Mouse (Mus musculus): ENCODE data around the gene Ttc24. TPM values are rescaled to one million over a fixed set of nuclear protein-coding genes. Genes with fewer than 3 reads are reported as not detected.

The Ttc24 gene
- polyA plus RNA-seq (2017; shearing (Covaris generic)), result not detected

DNA sequence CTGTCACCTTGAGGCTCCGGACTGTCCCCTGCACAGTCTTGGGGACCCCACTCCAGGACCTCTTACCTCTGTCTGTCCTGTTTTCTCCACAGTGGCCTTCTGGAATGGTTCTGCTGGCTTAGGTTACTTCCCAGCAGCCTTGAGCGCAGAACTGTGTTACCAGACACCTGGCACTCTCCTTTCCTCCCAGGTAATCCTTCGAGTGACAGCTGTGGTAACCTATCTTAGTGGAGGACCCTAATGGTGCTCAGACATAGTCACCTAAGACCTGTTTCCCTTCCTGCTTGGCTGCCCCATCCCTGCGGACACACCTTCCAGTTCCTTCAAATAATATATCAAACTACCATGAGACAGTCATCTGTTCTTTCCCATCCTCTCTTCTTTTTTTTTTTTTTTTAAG, at the start of gene Ttc24:
Ttc24 (minus strand) TSS at position 101 of the 400 bp plus-strand sequence.
- no peak for ATAC-seq

- ATAC-seq, result no peak
These were observed 49.5 kb upstream of the Ttc24 start for GRCm38 (mm10) chr3:88127636-88128035.

DNA sequence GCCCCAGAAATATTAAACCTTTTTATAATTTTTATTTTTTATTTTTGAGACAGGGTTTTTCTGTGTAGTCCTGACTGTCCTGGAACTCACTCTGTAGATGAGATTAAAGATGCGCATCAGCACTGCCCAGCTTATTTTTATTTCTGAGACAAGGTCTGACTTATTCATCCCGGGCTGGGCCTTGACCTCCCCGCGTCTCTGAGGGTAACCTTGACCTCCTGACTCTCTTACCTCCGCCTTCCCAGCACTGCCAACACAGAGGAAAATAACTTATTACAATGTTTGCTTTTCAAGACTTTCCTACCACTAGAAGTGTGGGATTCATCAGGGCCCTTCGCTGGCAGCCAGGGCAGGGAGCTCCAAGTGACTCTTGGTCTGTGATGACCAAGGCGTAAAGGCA, 48.1 kb upstream of the Ttc24 start:
- no peak for ATAC-seq

- ATAC-seq, result no peak
These were observed 47.1 kb upstream of the Ttc24 start for GRCm38 (mm10) chr3:88125195-88125594.

DNA sequence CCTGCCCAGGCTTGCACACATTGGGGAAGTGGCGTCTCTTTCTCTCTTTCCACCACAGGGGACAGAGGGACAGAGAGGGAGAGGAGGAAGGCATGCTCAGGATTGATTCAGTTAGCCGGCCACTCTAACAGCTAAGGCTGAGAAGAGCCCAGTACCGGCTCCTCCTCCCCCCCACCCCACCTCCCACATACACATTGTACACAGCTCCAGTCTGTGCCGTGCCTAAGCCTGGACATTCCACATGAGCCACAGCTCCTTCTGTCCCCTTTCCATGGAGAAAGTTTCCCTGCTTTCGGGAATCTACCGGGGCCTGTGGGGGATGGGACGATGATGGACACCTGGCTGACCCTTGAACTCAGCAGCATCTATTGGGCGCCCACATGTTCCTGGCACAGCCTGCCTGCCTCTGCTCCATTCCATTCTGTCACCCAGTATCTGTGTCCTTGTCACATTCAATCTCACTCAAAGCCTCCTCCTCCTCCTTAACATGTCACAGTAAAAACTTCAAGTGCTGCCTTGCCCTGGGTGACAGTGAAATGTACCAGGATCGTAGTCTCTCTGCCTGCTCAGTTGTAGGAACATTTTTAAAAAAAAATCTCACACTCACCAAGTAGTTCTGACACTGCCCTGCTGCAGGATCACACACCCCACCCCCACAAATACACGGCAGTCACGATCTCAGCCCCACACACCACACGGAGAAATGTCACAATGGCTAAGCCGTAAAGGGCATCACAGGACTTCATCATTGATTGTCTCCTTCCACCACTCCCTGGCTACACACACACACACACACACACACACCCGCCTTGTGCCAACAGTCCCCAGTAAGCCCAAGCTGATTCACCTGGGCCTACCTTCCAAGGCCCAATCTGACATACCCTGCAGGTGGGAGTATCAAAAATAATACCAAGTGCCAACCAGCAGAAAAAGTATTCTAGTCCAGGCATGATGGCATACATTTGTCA, 43.3 kb upstream of the Ttc24 start:
- no peak for ATAC-seq

GRCm38 (mm10) chr3:88120117-88120651, 42.1 kb upstream of the Ttc24 start:
- no peak for ATAC-seq

- no peak for ATAC-seq
These were observed 36.3 kb upstream of the Ttc24 start for GRCm38 (mm10) chr3:88114396-88114795.

DNA sequence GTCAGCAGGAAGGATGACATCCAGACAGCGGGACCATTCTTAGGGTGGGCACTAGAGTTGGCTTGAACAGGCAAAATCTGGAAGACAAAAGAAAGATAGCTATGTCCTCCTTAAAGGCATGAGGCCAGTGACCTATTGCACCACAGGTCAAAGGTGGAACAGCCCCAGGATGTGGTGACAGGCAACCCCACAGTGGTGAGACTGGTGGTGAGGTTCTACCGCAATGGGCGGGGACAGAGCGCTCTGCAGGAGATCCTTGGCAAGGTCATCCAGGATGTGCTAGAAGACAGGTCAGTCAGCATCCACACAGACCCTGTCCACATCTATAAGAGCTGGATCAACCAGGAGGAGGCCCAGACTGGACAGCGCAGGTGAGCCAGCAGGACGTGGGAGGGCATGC, 31.0 kb upstream of the Ttc24 start:
- ATAC-seq, result no peak

- ATAC-seq, result no peak
These were observed 28.0 kb upstream of the Ttc24 start for GRCm38 (mm10) chr3:88106126-88106525.

- no peak for ATAC-seq
These were observed 24.5 kb upstream of the Ttc24 start for GRCm38 (mm10) chr3:88102611-88103010.

GRCm38 (mm10) chr3:88102196-88102595, 24.1 kb upstream of the Ttc24 start:
- no peak for ATAC-seq

DNA sequence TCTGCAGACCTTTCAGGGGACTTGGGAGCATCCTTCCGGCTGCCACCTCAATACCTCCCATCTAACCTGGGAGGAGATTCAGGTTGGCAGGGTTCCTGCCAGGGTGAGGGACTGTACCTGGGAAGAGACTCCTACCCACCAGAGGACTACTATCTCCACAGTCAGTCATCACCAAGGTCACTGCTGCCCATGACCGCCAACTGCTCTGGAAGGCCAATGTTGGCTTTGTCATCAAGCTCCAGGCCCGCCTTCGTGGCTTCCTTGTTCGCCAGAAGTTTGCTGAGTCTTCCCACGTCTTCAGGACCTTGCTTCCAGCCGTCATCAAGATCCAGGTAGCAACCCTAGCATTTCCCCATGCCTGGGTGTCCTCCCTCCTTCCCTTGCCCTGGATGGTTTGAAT, 23.6 kb upstream of the Ttc24 start:
- ATAC-seq, result no peak

DNA sequence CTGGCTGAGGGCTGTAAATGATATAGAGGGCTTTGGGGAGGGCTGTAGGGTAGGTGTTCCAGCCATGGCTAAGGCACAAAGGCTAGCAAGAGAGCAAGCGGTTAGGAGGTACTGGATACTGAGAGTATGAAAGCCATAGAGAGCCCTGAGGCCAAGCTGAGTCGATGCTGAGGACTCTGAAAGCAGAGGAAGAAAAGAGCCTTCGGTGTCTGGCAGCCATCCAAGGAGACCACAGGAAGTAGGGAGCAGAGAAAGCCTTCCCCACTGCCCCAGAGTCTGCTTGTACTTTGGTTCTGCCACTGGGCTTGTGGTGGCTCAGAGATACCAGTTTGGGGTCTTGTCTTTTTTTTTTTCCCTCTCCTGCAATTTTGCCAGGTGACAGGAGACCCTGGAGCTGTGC, 22.1 kb upstream of the Ttc24 start:
- no peak for ATAC-seq

- ATAC-seq, result no peak
These were observed 19.6 kb upstream of the Ttc24 start for GRCm38 (mm10) chr3:88097666-88098065.

GRCm38 (mm10) chr3:88094126-88094525, 16.0 kb upstream of the Ttc24 start:
- ATAC-seq, result no peak

DNA sequence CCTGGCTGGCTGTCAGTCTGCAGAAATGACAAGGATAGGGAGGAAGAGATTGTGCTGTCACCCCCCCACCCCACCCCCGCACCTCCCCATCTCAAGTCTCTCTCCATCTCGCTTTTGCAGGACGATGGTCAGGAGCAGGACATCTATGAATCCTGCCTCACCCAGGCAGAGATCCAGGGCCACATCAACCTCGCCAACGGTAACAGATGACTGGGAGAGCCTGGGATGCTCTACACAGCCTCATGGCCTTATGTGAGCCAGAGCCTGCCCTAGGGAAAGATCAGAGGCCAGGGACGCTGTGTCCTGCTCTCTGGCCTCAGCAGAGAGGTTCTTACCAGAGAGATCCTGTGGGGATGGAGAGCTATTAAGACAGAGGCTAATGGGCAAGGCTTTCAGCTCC, 12.5 kb upstream of the Ttc24 start:
- ATAC-seq, result no peak

DNA sequence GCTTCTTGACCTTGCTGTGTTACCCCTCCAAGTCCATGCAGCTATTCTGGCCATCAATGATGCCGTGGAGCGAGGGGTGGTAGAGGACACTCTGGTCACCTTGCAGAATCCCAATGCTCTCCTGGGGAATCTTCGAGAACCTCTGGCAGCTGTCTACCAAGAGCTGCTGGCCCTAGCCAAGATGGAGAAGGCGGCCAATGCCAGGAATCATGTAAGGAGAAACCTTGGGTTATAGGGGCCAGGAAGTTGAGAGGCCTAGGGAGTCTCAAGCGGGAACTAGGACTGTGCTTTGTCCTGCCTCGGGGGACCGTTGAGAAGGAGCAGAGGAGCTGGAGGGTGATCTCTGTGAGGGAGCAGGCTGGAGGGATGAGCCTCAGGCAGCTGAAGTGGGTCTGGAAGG, 12.0 kb upstream of the Ttc24 start:
- no peak for ATAC-seq

GRCm38 (mm10) chr3:88087688-88088087, 9.6 kb upstream of the Ttc24 start:
- ATAC-seq, result no peak

- ATAC-seq, result no peak
These were observed 7.4 kb upstream of the Ttc24 start for GRCm38 (mm10) chr3:88085459-88085858.

GRCm38 (mm10) chr3:88084001-88084400, 5.9 kb upstream of the Ttc24 start:
- ATAC-seq, result no peak

DNA sequence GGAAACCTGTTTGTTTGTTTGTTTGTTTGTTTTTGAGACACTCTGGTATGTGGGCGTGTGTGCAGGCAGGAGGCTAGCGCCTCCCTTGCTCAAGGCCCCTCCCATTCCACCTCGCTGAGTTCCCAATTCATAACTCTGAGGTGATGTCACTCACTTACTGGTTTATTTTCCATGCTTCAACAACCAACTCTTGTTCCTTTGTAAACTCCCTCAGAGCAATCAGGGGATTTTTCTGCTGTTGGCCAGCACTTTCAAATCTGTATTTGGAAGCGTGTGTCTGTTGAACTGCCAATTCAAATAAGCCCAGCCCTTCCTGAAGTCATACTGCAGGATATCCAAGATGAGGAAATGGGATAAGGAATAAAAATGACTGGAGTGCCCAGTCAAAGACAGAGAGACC, 4.6 kb upstream of the Ttc24 start:
- no peak for ATAC-seq

DNA sequence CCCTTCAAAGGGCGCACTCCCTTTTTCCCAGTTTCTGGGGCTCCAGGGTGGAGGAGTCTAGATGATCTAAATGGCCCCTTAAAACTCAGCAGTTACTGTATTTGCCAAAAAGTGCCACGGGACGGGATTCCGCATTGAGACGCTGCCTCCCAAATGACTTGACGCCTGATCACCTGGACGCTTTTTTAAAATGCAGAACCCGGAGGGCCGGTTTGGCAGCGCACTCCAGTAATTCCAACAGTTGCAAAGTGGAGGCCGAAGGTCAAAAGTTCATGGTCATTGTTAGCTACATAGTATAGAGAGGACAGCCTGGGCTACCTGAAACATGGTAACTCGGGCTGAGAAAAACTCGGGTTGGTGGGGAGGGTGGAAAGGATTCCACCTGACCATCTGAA, 4.1 kb upstream of the Ttc24 start:
- no peak for ATAC-seq

DNA sequence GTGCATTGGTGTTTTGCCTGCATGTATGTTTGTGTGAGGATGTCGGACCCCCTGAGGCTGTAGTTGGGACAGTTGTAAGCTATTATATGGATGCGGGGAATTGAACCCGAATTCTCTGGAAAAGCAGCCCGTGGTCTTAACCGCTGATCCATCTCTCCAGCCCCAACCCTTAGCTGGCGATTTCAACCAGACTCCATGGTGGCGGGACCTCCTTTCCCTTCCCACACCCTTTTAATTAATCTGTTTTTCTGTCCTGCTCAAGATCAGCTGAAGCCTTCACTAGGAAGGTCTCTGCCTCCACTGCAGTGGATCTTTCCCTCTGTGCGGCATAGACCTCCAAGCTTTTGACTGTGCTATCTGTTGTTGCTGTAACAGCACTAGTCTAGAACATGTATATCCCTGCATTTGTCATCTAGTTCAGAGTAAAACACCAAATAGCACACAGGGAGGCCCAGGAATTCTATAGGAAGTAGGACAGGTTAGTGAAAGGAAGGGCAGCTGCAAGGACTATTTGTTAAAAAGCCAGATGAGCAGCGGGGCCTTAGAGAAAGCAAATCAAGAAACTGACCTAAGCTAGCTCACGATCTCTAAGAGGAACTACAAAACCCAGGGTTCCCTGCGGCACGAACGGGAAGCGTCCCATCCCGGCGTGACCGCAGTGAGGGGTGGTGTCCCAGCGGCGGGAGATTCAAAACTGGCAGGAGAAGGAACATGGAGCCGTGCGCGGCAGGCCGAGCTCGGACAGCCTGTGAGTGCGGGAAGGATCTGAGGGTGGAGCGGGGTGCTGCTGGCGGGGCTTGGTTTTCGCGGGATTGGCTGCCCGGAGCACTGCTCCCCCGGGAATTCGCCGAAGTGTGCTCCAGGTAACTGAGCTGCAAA, 3.5 kb upstream of the Ttc24 start, which contains the start of gene Iqgap3:
Iqgap3 (plus strand) TSS at position 627 of the 879 bp plus-strand sequence.
- ATAC-seq, result peak; percentile 73
